Mouse (Mus musculus) ovary, postnatal 14 days (tissue): ENCODE measurements around the gene Prss23.
A peak's percentile ranks its signal among the peaks of the same experiment; 100 is the strongest.

Experiments used
- DNase-seq: peaks from one replicate; pipeline ENCODE4 v3.0.0; 2022; ENCODE audit warnings: low spot score

The Prss23 gene

DNA sequence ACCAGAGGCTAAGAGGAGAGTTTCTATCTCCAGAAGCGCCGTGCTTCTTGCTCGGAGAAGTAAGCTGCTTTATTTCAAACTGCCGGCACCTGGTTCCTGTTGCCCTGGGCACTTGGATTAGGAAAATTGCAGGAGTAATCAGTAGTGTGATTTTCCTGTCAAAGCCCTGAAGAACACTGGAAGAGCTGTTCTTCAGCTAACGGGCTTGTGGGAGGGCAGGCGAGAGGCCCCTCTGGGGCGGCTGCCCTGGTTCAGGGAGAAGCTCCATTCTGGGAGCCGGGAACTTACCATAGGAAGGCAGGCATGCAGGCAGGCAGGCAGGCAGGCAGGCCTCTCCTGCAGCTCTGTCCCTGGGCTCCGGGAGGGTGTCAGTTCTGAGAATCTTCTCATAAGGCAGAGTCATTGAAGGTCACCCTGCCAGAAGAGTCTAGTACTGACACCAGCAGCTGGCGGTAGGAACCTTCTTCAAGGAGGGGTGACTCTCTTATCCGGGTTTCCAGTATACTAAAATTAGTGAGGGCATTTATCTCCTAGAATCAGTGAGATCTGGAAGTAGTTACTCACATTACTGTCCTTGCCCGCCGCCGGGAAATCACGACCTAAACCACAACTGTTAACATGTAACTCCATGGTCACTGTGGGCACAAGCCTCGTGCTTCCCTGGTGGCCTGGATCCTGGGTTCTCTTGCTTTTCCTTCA is at the start of gene Prss23:
Gene Prss23, minus strand, starts transcription at position 457 of the 699 bp plus-strand sequence.
- no peak for DNase-seq

DNA sequence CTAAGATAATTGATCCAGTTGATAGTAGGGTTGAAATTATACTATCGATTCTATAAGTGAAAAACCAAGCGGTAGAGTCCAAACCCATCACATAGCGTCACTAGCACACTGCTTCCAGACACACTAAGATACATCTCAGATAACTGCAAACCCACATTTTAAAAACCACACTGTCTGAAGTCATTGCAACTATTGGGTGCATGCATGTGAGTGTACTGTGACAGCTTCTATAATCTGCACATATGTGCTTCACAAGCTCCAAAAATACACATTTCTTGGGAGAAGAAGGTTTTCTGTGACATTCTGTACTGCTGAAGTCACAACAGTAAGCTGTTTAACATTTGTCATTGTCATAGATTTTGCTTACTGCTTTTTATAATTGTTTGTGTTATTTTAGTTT is 49.1 kb upstream of the Prss23 start:
- DNase-seq: no peak

DNA sequence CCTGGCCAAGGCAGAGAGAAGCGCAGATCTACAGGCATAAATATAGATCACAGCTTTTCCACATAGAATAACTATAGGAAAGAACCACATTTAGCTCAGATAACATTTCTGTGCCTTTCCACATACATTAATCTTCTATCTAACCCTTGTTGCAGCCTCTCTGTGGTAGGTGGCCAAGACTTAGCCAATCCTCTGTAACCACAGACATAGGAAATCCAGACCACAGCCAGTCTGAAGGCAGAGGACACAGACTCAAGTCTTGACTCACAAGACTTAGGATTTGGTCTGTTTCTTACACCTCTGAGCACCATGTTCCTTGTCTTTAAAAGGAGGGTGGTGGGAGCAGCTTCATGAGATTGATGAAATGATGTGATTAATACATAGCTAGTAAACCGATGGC is 37.6 kb upstream of the Prss23 start:
- no peak for DNase-seq

DNA sequence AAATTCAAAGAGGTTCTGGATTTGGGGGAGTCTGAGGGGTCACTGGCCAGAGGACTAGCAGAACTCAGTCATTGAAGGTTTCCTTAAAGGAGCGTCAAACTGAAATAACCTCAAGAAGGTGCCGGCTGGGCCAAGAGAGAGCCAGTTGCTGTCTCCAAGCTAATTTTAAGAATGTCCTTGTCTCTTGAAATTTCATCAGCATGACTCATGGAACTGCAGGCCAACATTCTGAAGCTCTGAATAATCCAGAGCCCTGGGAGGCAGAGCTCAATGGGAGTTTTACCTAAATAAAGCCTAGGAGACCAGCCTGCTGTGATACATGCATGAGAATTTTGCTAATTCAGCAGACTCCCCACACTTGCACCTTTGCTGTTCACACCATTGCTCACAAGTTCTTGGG is 36.5 kb upstream of the Prss23 start:
- DNase-seq: no peak

DNA sequence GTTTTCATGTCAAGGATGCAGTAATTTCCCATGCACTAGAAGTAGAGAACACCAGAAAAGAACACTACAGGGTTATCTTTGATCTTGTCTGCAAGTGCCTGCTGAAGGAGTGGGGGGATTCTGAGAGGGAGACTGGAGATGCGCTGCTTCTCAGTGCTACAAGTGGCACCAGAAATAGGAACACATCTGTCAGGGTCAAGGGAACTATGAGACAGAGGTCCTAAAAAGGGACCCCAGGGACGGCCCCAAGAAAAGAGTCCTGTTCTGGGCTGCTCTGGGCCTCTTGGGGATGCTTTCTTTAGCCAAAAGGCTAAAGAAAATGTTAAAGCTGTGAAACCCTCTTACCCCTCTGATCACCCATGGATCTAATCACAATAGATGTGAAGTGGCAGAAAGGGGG is 35.2 kb upstream of the Prss23 start:
- DNase-seq: no peak

DNA sequence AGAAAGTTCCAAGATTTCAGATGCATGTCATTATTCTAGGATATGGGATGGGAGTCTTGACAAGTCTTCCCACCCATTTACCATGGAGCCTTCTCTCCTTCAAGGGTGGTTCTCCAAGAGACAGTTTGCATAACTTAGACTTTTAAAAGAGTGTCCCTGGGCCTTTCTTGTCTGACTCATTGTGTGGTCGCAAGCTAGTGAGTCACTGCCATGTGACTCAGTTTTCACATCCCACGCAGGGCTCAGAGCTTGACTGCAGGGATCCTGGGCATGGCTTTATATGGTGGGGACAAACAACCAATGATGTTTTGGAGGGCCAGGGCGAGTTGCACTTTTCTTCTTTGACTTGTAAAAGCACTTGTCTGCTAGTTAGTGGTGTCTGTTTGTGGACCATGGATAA is 34.0 kb upstream of the Prss23 start:
- no peak for DNase-seq

DNA sequence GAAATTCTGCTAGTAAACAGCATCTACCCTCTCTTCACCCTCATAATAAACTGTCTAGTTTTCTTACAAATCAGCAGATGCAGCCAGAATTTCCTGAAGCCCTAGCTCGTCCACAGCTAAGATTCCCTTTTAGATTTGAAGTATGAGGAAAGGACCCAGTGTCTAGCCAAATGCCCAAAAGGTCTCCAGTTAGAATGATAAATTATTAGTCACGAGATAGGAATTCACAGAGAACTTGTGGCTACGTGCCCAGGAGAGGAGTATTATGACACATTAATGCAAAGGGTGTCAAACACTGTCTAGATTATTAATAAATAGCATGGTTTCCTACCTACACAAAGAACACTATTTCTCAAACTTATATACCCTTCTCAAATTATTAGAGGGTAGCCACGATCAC is 32.6 kb upstream of the Prss23 start:
- no peak for DNase-seq

DNA sequence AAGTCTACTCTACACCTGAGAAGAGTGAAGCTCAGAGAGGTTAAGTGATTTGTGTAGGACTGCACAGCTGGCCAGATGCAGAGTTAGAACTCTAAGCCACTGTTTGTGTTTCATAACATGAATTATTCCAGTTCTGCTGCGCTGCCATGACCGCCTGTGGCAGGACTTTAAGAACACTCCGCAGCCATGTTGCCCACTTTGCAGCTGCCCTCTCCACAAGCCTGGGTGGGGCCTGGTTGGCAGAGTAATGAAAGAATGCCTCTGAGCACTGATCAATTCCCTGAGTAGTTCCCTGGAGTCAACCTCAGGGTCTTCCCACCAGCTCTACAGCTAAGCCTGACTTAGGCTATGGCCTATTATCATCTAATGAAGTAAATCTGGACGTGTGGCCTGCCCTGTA is 32.1 kb upstream of the Prss23 start:
- no peak for DNase-seq

DNA sequence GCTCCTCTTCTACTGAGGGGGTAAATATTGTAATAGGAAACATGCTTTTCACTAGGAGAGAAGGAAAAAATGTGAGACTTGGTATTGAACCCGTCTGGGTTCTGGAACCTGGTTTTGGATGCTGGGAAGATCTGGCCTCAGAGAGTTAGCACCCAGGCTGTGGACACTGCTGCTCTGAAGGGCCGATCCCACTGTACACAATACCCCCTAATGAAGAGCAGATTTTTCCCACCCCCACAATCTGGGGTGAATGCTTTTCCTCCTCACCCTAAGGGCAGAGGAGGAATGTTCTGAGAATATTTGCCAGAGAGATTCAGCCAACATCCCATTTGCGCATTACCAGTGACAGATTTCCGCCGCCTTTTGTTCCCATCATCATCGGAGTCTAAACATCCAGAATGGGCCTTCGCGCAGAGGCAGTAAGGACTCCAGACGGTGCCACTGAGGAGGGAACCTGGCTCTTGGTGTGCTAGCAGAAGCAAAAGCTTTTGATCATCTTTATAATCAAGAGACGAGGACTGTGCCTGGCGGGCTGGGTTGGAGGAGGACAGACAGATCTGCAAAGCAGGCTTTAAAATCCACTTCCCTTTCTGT is 31.6 kb upstream of the Prss23 start:
- DNase-seq: no peak

DNA sequence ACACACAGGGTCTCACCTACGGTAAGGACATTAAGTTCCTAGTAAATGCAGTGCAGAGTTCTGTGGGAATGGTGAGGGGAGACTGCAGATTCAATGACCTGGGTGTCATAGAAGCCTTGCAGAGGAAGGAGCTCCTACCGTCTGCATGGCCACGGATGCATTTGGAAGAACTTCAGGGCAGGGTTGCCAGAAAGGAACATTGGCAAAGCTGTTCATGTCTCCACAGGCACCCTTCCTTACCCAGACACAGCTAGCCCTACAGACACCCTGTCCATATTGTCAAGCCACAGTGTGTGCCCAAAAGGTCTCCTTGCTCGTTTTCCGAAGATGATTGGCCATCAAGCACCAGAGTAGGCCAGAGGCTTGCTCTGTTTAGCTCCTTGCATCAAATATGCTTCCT is 30.1 kb upstream of the Prss23 start:
- DNase-seq: no peak

DNA sequence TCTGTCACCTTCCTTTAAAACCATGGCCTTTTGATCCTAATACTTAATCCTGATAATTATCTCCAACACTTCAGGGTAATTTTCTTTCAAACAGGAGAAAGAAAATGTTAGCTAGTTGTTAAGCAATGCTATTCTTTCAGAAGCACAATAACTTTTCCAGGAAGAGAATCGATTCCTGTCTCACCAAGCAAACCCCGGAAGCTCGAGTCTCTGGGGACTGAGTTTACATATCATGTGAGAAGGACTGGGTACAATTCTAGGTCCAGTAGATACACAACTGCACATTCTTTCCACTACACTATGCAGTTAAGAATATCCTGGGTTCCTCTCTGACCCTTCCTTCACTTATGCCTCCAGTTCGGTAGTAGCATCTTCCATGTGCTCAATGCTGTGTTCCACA is 29.7 kb upstream of the Prss23 start:
- DNase-seq: no peak

DNA sequence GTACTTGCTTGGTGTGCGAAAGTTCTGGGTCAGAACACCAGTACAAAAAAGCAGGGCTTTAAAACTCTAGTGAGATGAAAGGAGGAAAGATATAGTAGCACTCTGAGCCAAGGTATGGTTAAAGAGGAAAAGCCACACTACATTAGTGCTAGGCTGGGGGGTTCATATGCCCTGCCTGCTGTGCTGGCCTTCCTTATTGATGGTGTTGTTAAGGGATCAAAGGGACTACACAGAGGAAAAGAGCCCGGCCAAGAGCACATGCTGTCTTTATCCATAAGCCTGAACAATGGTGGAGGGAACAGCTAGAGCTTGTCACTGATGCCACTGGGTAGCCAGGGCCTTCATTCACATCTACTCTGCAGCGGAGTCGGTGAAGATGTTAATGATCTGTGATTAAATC is 28.2 kb upstream of the Prss23 start:
- DNase-seq: no peak

DNA sequence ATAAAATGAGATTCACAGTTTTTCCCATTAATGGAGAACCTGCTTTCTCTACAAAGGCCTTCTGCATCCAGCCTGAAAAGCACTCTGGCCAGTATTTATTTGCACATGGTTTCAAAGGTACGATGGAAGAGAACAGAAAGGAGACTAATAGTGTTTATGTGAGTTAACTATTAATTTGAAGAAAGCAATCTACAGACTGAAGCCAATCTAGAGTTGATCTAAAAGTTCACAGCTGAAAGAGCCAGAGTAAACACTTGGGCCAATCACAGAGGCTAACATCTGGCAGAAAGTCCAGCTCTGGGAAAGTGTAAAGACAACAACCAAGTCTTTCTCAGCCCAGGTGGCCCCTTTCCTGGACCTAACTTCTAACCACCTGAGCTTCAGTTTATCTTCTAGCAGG is 27.1 kb upstream of the Prss23 start:
- DNase-seq: no peak

DNA sequence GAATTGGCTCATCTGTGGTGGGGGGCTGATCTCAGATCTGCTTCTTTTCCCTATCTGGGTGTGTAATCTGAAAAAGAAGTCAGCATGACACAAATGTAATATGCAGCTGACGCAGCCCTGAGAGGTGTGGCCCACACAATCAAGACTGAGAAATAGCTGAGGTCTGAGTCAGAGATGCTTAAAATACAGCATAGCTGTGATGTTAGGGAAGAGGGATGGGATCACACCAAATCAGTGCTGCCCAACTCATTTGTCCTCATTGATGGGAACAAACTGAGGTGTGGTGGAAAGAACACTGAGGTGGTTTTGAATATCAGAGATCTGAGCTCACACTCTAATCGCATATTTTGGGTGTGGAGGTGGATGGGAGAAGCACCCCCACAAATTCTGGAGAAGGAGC is 14.0 kb upstream of the Prss23 start:
- DNase-seq: no peak

DNA sequence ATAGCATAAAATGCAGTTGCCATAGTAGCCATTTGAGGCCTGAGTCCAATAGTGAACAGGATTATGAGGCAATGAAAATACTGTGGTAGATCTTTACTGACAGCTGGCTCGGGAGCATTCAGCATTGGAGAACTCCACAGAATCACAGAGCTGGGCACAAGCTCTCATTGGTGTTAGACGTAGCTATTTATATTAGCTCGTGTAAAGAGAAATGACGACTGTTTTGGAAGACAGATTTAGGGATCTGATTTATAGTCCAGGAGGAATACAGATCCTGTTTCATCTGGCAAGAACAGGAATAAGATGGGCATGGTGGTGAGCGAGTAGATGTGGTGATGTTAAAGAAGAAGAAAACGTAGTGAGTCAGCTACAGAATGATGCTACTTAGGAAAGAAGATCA is 12.4 kb upstream of the Prss23 start:
- no peak for DNase-seq

DNA sequence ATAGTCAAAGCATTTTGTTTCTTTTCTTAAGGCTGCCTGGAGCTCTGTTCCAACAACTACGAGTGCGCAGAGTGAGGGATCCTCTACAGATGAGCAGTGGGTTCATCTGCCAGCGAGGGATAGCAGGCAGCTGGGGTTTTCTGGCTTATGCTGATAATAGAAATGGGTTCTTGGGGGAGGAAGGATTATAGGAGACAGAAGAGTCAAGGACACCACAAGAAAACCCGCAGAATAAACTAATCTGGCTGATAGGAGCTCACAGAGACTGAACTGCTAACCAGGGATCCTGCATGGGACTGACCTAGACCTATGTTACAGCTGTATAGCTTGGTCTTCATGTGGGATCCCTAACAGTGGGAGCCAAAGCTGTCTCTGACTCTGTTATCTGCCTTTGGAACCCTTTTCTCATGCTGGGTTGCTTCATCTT is 456 bp upstream of the Prss23 start:
- DNase-seq: no peak

DNA sequence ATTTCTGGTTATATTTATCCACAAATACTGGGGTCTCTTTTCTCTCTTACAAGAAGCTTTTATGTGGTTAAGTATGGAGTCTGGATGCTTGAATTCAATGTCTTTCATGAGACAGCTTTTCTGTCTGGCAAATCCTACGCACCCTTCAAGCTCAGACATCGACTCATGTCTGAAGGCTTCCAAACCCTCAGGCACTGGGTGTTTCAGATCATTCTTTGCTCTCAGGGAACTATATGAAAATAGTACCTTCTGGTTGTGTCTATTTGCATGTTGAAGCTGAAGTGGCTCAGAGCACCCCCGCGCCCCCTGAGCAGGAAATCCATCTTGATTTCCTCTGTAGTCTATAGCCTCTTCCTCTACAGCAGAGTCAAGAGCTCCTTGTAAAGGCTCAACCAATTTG is 3.2 kb downstream of the Prss23 start:
- DNase-seq: no peak

DNA sequence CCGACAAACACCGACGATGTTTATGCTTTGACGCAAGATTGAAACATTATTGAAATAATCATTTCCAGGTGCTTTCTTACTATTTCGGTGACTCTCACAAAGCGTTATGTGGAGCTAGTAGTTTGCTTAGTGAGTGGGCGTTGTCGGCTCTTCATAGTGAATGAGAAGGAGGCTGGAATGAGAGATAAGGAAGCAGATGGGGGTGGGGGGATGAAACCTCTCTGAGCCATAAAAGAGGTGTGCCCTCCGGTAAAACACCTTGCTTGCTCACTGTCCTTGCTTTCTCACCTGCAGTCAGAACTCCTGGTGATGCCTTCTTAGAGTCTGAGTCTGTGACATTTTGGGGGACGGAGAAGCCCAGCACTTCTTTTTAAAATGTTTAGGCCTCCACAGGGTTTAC is 4.8 kb downstream of the Prss23 start:
- no peak for DNase-seq

DNA sequence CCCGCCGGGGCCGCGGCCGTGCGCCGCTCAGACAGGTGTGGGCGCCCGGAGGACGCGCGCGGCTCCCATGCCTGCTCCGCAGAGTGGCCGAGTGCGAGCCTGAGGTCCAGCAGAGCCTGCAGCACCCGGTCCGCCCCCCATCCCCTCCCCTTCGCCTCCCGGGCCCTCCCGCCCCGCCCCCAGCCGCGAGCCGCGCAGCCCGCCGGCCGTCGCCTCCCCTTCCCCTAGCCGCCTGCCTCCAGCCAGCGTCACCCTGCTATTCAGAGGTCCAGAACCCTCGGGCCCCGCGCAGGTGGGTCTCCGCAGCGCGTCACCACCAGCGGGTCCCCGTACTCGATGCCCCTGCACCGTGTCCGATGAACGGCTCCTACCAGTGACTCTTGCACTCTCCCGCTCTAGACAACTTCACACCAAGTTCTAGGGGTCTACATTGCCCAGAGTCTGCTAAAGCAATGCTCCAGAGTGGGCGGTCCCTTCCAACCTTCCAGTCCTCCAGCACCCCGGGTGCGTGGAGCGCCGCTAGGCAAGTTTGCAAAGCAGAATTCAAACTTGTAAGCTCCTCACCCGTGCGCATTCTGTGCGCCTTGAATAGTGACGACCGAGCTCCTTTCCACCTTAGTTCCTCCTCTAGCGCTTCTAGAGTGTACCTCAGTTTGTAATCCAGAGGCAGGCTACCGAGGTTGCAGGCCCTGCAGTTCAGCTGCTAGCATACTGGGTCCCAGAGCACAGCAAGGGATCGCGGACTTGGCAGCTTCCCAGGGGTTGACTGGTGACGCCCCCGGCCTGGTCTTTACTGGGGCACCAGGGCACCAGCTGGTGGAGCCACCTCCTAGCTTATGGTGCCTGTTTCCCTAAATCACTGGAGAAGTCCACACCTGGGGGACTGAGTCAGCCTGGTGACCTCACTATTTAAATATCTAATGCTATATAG is 9.3 kb downstream of the Prss23 start:
- DNase-seq: peak; percentile 53

DNA sequence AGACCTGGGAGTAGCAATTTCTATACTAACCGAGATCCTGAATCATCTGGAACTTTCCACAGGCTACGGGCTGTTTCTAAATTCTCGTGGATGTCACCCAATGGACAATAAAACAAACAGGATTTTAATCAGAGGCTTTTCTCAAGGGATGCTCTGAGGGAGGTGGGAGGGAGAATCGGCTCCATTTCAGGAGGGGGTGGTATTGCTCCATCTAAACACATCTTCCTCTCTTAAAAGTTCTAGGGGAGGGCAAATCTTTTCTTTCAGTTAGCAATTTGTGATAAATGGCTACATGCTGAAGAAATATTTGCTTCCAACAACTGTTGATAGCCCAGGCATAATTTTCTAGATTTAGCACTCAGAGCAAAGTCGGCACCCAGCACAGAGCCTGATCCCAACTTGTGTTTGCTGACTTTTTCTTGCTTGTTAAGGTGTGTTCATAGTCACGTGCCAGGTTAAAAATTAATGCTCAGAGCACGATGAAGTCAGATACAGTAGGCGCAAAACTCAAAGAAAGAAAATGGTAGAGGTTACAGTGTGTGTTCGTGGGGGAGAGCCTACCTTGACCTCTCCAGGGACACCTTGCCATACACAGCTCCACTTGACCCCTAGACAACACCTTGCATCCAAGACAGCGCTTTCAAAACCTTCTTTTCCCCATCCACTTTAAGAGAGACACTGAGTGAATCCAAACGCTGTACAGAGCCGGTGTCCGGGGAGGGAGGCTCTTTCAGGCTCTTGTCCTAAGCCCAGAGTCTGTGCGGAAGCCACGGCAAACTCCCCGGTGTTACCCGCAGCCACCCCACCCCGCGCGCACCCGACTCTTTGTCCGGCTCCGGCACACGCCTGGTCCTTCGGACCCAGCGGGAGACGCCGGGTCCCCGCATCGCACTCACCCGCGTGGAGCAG is 10.2 kb downstream of the Prss23 start:
- no peak for DNase-seq

DNA sequence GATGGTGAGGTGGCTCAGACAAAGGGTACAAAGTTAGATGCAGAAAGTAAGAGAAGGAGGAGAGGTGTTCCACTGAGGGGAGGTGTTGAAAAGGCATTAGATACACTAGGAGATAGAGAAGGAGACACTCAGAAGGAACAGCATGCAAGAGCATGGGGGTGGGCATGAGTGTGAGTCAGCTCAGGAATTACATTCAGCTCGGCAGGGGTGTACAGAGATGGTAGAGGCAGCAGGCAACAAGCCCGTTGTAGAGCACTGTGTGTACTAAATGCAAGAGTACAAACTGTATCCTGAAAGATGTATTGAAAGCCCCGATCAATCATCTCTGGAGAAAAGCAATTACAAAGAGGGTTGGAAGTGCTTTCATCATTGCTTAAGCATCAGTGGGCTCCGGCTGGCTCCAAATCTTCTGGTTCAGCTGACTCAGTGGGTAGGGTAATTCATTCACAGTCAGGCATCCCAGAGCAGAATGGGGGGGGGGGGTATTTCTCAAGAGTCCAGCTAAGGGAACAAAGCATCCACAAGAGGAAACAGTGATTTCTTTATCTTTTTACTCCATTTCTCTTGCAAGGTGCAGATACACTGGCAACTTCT is 15.0 kb downstream of the Prss23 start:
- no peak for DNase-seq

DNA sequence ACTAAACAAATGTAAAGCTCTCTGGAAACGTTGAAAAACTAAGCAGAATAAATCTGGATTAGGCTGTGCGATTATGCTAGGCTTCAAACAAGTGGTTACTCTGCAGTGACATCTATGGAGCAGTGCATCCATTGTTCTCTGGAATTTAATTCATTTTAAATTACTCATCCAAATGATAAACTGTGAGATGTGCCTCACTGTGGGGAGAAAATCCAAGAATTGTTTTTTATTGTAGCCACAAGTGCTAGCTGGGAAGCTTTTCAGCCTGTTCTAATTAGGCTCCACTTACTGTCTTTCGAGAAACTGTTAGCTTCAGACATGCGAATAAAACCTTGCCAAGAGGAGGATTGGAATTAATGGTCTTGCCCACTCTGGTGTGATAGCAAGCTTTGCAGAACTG is 18.3 kb downstream of the Prss23 start:
- no peak for DNase-seq
